Mouse (Mus musculus): ENCODE measurements around the gene Lamc1. TPM values are rescaled to one million over a fixed set of nuclear protein-coding genes. Genes with fewer than 3 reads are reported as not detected.
"Not testable (repeated sequence)": the region's sequence is repeated elsewhere in the genome, so short reads cannot be mapped to it uniquely, and the experiment has no call there.

The Lamc1 gene
- polyA plus RNA-seq, 1 experiment: 190 TPM

GRCm38 (mm10) chr1:153308179-153308914 lies 24.2 kb downstream of the Lamc1 start:
- no peak overlapping the region for H3K4me3 ChIP-seq (ENCODE audit: insufficient read depth, low read length)
- TF ChIP-seq CTCF (IDR thresholded peaks at IDR 0.05; ENCODE audit: borderline replicate concordance, insufficient read depth, low read length): no peak
- no peak for TF ChIP-seq POLR2A (IDR thresholded peaks at IDR 0.05; ENCODE audit: low read depth, low read length)
- H3K4me1 ChIP-seq (ENCODE audit: control insufficient read depth, insufficient read depth, low read length): peaks cover 12% of the 10 kb centered on the region
- H3K27ac ChIP-seq (ENCODE audit: insufficient read depth, low read length): peak overlapping the region; percentile 67

GRCm38 (mm10) chr1:153307509-153308178 lies 24.9 kb downstream of the Lamc1 start:
- Histone ChIP-seq H3K4me3 (ENCODE audit: insufficient read depth, low read length) (no peak overlapping the region), H3K27ac (ENCODE audit: insufficient read depth, low read length) (peak overlapping the region; percentile 67), H3K4me1 (ENCODE audit: control insufficient read depth, insufficient read depth, low read length) (peaks cover 12% of the 10 kb centered on the region)
- TF ChIP-seq CTCF (IDR thresholded peaks at IDR 0.05; ENCODE audit: borderline replicate concordance, insufficient read depth, low read length): no peak
- no peak for TF ChIP-seq POLR2A (IDR thresholded peaks at IDR 0.05; ENCODE audit: low read depth, low read length)

DNA sequence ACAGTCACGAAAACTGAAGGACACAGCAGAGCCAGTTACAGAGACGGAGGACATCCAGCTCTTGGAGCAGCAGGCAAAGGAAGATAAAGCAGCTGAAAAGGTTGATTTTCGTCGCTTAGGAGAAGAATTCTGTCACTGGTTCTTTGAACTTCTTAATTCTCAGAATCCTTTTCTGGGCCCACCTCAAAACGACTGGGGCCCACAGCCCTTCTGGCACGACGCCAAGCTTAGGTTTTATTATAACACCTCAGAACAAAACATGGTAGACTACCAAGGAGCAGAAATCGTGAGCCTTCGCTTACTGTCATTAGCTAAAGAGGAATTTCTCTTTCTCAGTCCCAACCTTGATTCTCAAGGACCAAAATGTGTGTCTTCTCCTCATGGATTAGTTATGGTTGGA lies 26.9 kb downstream of the Lamc1 start:
- not testable (repeated sequence) for H3K4me3 ChIP-seq (ENCODE audit: insufficient read depth, low read length); H3K27ac ChIP-seq (ENCODE audit: insufficient read depth, low read length)
- H3K4me1 ChIP-seq (ENCODE audit: control insufficient read depth, insufficient read depth, low read length): peaks cover 14% of the 10 kb centered on the region

DNA sequence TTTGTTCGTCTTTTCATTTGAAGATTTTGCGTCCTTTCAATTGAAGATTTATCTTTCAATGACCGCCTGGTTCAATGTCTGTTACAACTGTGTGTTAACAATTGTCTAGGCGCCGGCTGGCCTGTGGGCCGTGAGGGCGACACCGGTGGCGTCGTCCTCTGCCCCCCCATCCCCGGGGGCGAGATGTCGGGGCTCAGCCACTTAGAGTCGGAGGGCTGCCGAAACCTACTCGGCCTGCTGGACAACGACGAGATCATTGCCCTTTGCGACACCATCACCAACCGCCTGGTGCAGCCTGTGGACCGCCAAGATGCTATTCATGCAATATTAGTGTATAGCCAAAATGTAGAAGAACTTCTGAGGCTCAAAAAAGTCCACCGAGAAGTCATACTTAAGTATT lies 27.3 kb downstream of the Lamc1 start:
- H3K27ac ChIP-seq (ENCODE audit: insufficient read depth, low read length); H3K4me3 ChIP-seq (ENCODE audit: insufficient read depth, low read length): not testable (repeated sequence)
- peaks cover 19% of the 10 kb centered on the region for H3K4me1 ChIP-seq (ENCODE audit: control insufficient read depth, insufficient read depth, low read length)

DNA sequence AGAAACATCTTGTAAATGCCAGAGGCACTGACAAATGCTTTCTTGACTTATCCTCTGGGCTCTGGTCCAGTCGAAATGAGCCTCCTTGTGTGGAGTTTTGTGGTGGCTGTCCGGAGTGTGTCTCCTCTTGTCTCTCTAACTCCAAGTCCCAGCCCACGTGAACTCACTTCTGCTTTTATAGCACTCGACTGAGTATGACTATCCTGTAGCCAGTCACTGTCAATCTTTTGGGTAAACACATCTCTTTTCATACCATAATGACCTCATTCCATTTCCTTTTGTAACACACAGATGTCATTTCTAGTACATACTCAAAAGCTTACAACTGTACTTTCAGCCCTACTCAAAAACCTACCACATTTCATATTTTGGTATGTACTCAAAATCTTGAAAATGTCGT lies 33.1 kb downstream of the Lamc1 start:
- H3K27ac ChIP-seq (ENCODE audit: insufficient read depth, low read length); H3K4me1 ChIP-seq (ENCODE audit: control insufficient read depth, insufficient read depth, low read length); H3K4me3 ChIP-seq (ENCODE audit: insufficient read depth, low read length): not testable (repeated sequence)

DNA sequence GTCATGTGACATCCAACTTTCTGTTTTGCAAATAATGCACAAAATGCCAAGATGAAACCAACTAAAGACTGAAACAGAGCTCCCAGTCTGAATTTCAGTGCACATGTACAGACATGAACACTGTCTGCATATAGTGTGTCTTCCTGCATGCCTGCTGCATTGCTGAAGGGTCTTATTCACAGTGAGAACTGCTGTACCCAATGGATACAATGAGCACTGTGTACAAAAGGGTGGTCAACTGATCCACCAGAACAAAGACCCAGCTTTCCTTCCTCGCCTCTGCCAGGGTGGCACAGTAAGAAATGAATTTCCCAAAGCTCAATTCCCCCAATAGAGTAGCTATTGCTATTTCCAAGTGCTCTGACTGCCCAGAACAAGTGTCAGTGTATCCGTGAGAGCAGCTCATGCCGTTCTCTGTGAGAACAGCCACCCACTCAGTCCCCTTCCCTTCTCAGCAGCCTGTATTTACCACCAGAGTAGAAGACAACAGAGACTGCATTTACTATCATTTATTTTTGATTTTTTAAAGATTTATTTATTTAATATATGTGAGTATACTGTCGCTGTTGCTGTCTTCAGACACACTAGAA lies 34.7 kb downstream of the Lamc1 start:
- H3K4me1 ChIP-seq (ENCODE audit: control insufficient read depth, insufficient read depth, low read length): peaks cover 14% of the 10 kb centered on the region
- not testable (repeated sequence) for H3K27ac ChIP-seq (ENCODE audit: insufficient read depth, low read length); H3K4me3 ChIP-seq (ENCODE audit: insufficient read depth, low read length)

- TF ChIP-seq POLR2A (IDR thresholded peaks at IDR 0.05; ENCODE audit: low read depth, low read length) (no peak), CTCF (IDR thresholded peaks at IDR 0.05; ENCODE audit: borderline replicate concordance, insufficient read depth, low read length) (no peak)
- Histone ChIP-seq H3K4me1 (ENCODE audit: control insufficient read depth, insufficient read depth, low read length) (peaks cover 21% of the 10 kb centered on the region), H3K27ac (ENCODE audit: insufficient read depth, low read length) (no peak overlapping the region)
Measured at GRCm38 (mm10) chr1:153296035-153296434, 36.6 kb downstream of the Lamc1 start.

GRCm38 (mm10) chr1:153292892-153293291 lies 39.7 kb downstream of the Lamc1 start:
- H3K4me3 ChIP-seq (ENCODE audit: insufficient read depth, low read length): no peak overlapping the region
- TF ChIP-seq POLR2A (IDR thresholded peaks at IDR 0.05; ENCODE audit: low read depth, low read length): no peak
- TF ChIP-seq CTCF (IDR thresholded peaks at IDR 0.05; ENCODE audit: borderline replicate concordance, insufficient read depth, low read length): no peak
- H3K4me1 ChIP-seq (ENCODE audit: control insufficient read depth, insufficient read depth, low read length): peaks cover 14% of the 10 kb centered on the region
- peak overlapping the region; percentile 89 for H3K27ac ChIP-seq (ENCODE audit: insufficient read depth, low read length)

More at GRCm38 (mm10) chr1:153296035-153296434, 36.6 kb downstream of the Lamc1 start:
- H3K4me3 ChIP-seq (ENCODE audit: insufficient read depth, low read length): no peak overlapping the region

- Histone ChIP-seq H3K4me1 (ENCODE audit: control insufficient read depth, insufficient read depth, low read length) (peaks cover 14% of the 10 kb centered on the region), H3K27ac (ENCODE audit: insufficient read depth, low read length) (peak overlapping the region; percentile 89), H3K4me3 (ENCODE audit: insufficient read depth, low read length) (no peak overlapping the region)
- no peak for TF ChIP-seq POLR2A (IDR thresholded peaks at IDR 0.05; ENCODE audit: low read depth, low read length)
- no peak for TF ChIP-seq CTCF (IDR thresholded peaks at IDR 0.05; ENCODE audit: borderline replicate concordance, insufficient read depth, low read length)
Measured at GRCm38 (mm10) chr1:153292202-153292601, 40.4 kb downstream of the Lamc1 start.

DNA sequence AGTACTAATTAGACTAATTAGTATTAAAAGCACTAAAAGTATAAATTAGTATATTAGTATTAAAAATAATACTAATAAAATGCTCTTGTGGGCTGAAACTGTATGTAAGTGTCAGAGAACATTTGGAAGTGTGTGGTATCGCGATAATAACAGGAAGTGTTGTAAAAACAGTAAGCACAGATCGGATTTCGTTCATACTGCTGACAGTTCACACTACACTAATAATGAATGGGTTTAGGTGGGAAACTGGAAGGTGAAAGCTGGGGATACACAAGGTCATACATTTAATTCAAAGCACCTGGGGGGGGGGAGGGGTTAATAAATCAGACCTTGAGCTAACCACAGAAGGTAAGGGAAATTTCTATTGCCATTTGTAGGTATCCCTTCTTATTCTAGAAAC lies 41.2 kb downstream of the Lamc1 start:
- H3K27ac ChIP-seq (ENCODE audit: insufficient read depth, low read length): peak overlapping the region; percentile 37
- TF ChIP-seq CTCF (IDR thresholded peaks at IDR 0.05; ENCODE audit: borderline replicate concordance, insufficient read depth, low read length) (no peak), POLR2A (IDR thresholded peaks at IDR 0.05; ENCODE audit: low read depth, low read length) (no peak)
- peaks cover 14% of the 10 kb centered on the region for H3K4me1 ChIP-seq (ENCODE audit: control insufficient read depth, insufficient read depth, low read length)
- no peak overlapping the region for H3K4me3 ChIP-seq (ENCODE audit: insufficient read depth, low read length)

Data from embryonic fibroblast, embryonic 13.5 days (primary cell).